Mouse (Mus musculus) G1E-ER4 (cell line): ENCODE data around the gene Galr3. TPM values are rescaled to one million over a fixed set of nuclear protein-coding genes. Genes with fewer than 3 reads are reported as not detected.

ENCODE experiments used
- GATA1 ChIP-seq: IDR thresholded peaks from one replicate; pipeline ENCODE4 v1.8.0; 2012; ENCODE audit warnings: low read length, inconsistent platforms
- polyA plus RNA-seq: library from polyadenylated mRNA; stranded (reverse); fragments of >175 nt; gene quantifications from 2 replicates; pipeline ENCODE4 v1.2.3, GENCODE M21; 2012

Galr3 gene
- not detected in 2 replicates for polyA plus RNA-seq

- TF ChIP-seq GATA1: no peak
Observed at GRCm38 (mm10) chr15:79041585-79041984, at the start of gene Galr3. TSS of gene Galr3 (plus strand) at chr15:79041885.

DNA sequence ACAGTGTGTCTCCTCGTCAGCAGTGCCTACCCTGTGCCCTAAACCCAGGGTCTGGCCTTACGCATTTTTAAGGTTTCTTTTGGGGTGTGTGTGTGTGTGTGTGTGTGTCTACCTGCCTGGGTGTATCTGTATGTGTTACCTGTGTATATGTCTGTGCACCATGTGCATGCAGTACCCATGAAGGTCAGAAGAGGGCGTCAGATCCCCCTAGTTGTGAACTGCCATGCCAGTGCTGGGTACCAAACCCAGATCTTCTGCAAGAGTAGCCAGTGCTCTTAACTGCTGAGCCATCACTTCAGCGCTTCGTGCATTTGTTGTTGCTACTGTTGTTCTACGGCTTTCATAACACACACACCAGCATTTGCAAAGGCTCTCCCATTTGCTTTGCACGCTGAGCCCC lies 49.5 kb upstream of the Galr3 start:
- no peak for TF ChIP-seq GATA1

- no peak for TF ChIP-seq GATA1
Observed at GRCm38 (mm10) chr15:78992925-78993324, 48.8 kb upstream of the Galr3 start.

GRCm38 (mm10) chr15:78995916-78996315 lies 45.8 kb upstream of the Galr3 start:
- TF ChIP-seq GATA1: no peak

GRCm38 (mm10) chr15:78996663-78997062 lies 45.0 kb upstream of the Galr3 start:
- TF ChIP-seq GATA1: no peak

DNA sequence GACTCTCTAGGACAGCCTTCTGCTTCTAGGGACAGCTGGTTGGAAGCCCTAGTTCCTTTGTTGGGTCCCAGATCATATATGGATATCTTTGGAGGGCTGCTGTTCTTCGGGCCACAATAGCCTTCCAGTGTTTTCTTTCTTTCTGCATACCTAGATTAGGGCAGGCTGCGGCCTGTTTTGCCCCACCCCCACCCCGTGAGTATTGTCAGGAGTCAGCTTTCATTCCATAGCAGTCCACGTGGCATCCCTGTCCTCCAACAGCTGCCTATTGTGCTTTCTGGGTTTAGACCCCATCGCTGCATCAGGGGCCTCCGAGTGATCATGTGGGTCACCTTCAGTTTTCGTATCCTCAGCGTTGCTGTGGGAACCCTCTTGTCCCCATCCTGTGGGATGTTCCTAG lies 43.3 kb upstream of the Galr3 start:
- no peak for TF ChIP-seq GATA1

GRCm38 (mm10) chr15:78999586-78999985 lies 42.1 kb upstream of the Galr3 start:
- TF ChIP-seq GATA1: no peak

- no peak for TF ChIP-seq GATA1
Observed at GRCm38 (mm10) chr15:79000357-79000791, 41.3 kb upstream of the Galr3 start.

- TF ChIP-seq GATA1: no peak
Observed at GRCm38 (mm10) chr15:79001559-79001958, 40.1 kb upstream of the Galr3 start.

GRCm38 (mm10) chr15:79002036-79002435 lies 39.6 kb upstream of the Galr3 start:
- no peak for TF ChIP-seq GATA1

- no peak for TF ChIP-seq GATA1
Observed at GRCm38 (mm10) chr15:79003079-79003478, 38.6 kb upstream of the Galr3 start.

- no peak for TF ChIP-seq GATA1
Observed at GRCm38 (mm10) chr15:79005581-79005980, 36.1 kb upstream of the Galr3 start.

DNA sequence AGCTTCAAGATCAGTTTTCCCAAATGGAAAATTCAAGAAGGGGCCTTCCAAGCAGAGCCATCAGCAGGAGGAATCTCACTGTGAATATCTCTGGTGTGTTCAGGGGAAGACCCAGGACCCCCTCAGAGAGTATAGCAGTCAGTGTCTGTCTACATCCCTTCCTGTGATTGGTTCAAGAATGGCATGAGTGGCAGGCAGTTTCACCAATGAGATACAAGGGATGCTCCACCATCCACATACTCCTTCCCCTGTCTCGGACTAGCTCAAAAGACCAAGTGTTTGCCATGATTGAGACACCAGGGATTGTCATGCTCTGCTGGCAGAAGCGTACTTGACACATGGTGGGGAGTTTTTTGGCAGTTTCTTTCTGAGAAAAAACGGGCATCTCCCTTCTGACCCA lies 35.0 kb upstream of the Galr3 start:
- TF ChIP-seq GATA1: no peak

DNA sequence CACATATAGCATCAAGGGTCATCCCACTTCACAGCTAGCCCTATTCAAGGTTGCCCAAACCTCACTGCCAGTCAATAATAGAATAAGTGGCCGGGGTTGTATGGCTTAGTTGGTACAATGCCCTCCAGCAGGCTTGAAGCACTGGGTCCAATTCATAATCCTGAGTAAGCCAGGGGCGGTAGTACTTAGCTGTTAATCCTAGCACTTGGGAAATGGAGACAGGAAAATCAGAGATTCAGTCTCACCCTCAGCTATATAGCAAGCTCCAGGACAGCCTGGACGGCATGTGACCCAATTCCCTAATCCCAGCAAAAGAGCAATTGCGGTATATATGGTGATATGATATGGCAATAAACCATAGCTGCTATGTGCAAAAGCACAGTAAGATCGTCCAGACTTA lies 34.6 kb upstream of the Galr3 start:
- TF ChIP-seq GATA1: no peak

- no peak for TF ChIP-seq GATA1
Observed at GRCm38 (mm10) chr15:79009734-79010133, 32.0 kb upstream of the Galr3 start.

GRCm38 (mm10) chr15:79011550-79011949 lies 30.1 kb upstream of the Galr3 start:
- no peak for TF ChIP-seq GATA1

DNA sequence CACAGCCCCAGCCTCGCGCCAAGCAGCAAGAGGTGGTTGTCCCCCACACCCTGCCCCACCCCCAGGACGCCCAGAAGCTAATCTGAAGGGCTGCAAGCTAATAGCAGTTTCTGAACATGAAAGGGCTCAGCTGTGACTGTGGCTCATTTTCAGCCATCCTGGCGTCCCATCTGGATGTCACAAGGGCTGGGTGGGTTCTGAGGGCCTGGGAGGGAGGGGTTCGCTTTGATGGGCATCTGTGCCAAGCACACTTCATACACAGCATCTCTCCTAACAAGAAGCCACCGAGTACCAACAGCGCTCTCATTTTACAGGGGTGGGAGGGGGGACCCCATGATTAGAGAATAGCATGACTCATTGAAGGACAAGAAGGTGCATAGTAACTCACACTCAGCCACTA lies 28.3 kb upstream of the Galr3 start:
- no peak for TF ChIP-seq GATA1

DNA sequence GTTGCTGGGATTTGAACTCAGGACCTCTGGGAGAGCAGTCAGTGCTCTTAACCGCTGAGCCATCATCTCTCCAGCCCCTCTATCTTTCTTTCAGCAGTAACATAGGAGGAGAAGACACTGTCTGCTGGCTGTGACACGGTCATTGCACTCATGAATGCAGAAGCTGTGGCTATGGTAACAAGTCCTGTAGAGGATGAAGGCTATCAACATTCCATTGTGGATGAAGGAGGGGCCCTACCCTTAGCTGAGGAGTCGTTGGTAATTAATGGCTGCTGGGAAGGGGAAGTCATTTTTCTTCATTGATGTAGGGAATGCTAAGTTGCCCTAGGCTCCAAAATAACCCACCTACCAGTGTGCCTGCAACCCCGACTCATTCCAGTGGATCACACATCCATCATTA lies 23.5 kb upstream of the Galr3 start:
- TF ChIP-seq GATA1: no peak
